8 mouse cellular contexts compared by ENCODE assay signal in genomic region chr19:25672101-25672950, GRCm38 (mm10). TPM values are rescaled to one million over a fixed set of nuclear protein-coding genes. Genes with fewer than 3 reads are reported as not detected.
DNase-seq lines count a peak whose midpoint lies in the region; ATAC-seq lines count a peak whose summit lies in the region.

Gene Dmrt2 (plus strand): TSS chr19:25672411.

- peaks cover 87% of the 10 kb centered on the region for H3K27me3 ChIP-seq in hindbrain, embryonic 15.5 days

- H3K9ac ChIP-seq in hindbrain, embryonic 15.5 days, result no peak within 1 kb of the TSS

- H3K27ac ChIP-seq in hindbrain, embryonic 15.5 days (replicated peaks), result no peak within 1 kb of the TSS

- DNase-seq in adrenal gland, adult 2 months, result peak; percentile 88
- peak; percentile 70 to 76 for DNase-seq in cerebellum, postnatal 25 days
- DNase-seq in gastrocnemius, postnatal 14 days, result peak; percentile 84
- peak; percentile 27 to 33 for DNase-seq in left cerebral cortex, postnatal 36 days (ENCODE audit: low spot score in 2 of 2)
- peak; percentile 58 for DNase-seq in right cerebral cortex, postnatal 4 days

- ATAC-seq in hindbrain, embryonic 15.5 days (ENCODE audit: low FRiP score, low read depth), result peak; percentile 94
- peak; percentile 91 for ATAC-seq in megakaryocyte progenitor cell, adult 5-6 weeks (replicated peaks; ENCODE audit: poor library complexity)
- no peak for ATAC-seq in monocyte, adult 5-6 weeks (replicated peaks; ENCODE audit: insufficient number of reproducible peaks, low FRiP score, low TSS enrichment, poor library complexity, severe bottlenecking)

- no peaks in the 10 kb centered on the region for H3K36me3 ChIP-seq in hindbrain, embryonic 15.5 days

- intact Hi-C loops in gastrocnemius, postnatal 14 days (cut with DNase I; ENCODE audit: low total_unique reads), result no loop called here
- intact Hi-C loops in left cerebral cortex, postnatal 36 days (cut with DNase I), result loop anchor here (2.0 to 5.0 kb wide), 2 partner anchors 62 to 770 kb away; partner anchors contain the start of genes Dmrt3 and Foxd4

- H3K9me3 ChIP-seq in hindbrain, embryonic 15.5 days, result no peaks in the 10 kb centered on the region

- H3K4me3 ChIP-seq in hindbrain, embryonic 15.5 days, result peak within 1 kb of the TSS; percentile 28

- H3K4me2 ChIP-seq in hindbrain, embryonic 15.5 days, result peak within 1 kb of the TSS; percentile 58

- under 1% methylated on average over 44 of the region's 44 CpGs for WGBS in hindbrain, embryonic 15.5 days

- H3K4me1 ChIP-seq in hindbrain, embryonic 15.5 days (replicated peaks), result peaks cover 21% of the 10 kb centered on the region

RNA-seq across cellular contexts. Expression of gene Dmrt2, which starts in this region (rescaled TPM):
- total RNA-seq in adrenal gland, adult 2 months (2021), result 10 to 100 TPM in 1 of 2 experiments, 1 to 10 TPM in 1; 2.5 to 11.1 TPM
- polyA plus RNA-seq in adrenal gland, adult 2 months (2012; rRNA removed), result 4.3 and 8.2 TPM in 2 replicates
- 1 to 10 TPM; 3.9 to 5.1 TPM for total RNA-seq in gastrocnemius, postnatal 14 days (2021)
- 0.09 TPM in 1 of 2 replicates, not detected in the other for polyA plus RNA-seq in hindbrain, embryonic 15.5 days (2015; fragmentation: Nextera tagmentation; extraction: Ambion mirVana)
- total RNA-seq in left cerebral cortex, postnatal 36 days (2021), result 1 to 10 TPM; 1.7 to 1.9 TPM
- not detected in 2 replicates for total RNA-seq in megakaryocyte progenitor cell, adult 5-6 weeks (2015)
- not detected in 2 replicates for total RNA-seq in megakaryocyte progenitor cell, adult 5-6 weeks (2017)
- total RNA-seq in monocyte, adult 5-6 weeks (2017), result 1.8 TPM in 1 of 3 replicates, not detected in the others

Comparison
In these comparisons a context has a peak if more than half of its experiments do, and no peak if none do; other contexts are left out.
1. Peak in ATAC-seq, H3K4me3 ChIP-seq and H3K4me2 ChIP-seq in hindbrain, embryonic 15.5 days; RNA of the gene not detected or under 1 TPM.
2. Peak in ATAC-seq in megakaryocyte progenitor cell, adult 5-6 weeks; RNA of the gene not detected or under 1 TPM.
3. DNase-seq: peak in every context shown above with its lines; median percentile 88 in adrenal gland, adult 2 months; 84 in gastrocnemius, postnatal 14 days; 73 in cerebellum, postnatal 25 days; 58 in right cerebral cortex, postnatal 4 days; 30 in left cerebral cortex, postnatal 36 days.